Mouse (Mus musculus) ES-Bruce4 (cell line): ENCODE data around the gene Cabin1. TPM values are rescaled to one million over a fixed set of nuclear protein-coding genes. Genes with fewer than 3 reads are reported as not detected.
A peak's percentile ranks its signal among the peaks of the same experiment; 100 is the strongest.

ENCODE experiments used
- H3K27ac ChIP-seq: 2 replicates; pipeline ENCODE4 v1.5.1; 2012; ENCODE audit warnings: low read length, inconsistent platforms; ENCODE audit not compliant: insufficient read depth
- H3K27me3 ChIP-seq: 2 replicates; pipeline ENCODE4 v1.6.1; 2012; ENCODE audit warnings: mild to moderate bottlenecking, low read length, inconsistent platforms; ENCODE audit not compliant: control insufficient read depth, poor library complexity, insufficient read depth, severe bottlenecking
- H3K36me3 ChIP-seq: 2 replicates; pipeline ENCODE4 v1.6.1; 2012; ENCODE audit warnings: inconsistent platforms, mild to moderate bottlenecking, low read length, moderate library complexity; ENCODE audit not compliant: control insufficient read depth, poor library complexity, insufficient read depth, severe bottlenecking
- H3K4me1 ChIP-seq: one replicate; pipeline ENCODE4 v1.8.1; 2011; ENCODE audit warnings: low read length; ENCODE audit not compliant: control insufficient read depth, insufficient read depth
- H3K4me3 ChIP-seq: 2 replicates; pipeline ENCODE4 v1.5.1; 2011; ENCODE audit warnings: low read depth, mild to moderate bottlenecking, low read length
- H3K9ac ChIP-seq: 2 replicates; pipeline ENCODE4 v1.6.1; 2012; ENCODE audit warnings: low read depth, mild to moderate bottlenecking, inconsistent platforms; ENCODE audit not compliant: poor library complexity, severe bottlenecking
- H3K9me3 ChIP-seq: replicated peaks from 2 replicates; pipeline ENCODE4 v1.6.1; 2012; ENCODE audit warnings: mild to moderate bottlenecking, low read length, inconsistent platforms; ENCODE audit not compliant: control insufficient read depth, poor library complexity, insufficient read depth, severe bottlenecking
- CTCF ChIP-seq: IDR thresholded peaks from one replicate; pipeline ENCODE4 v1.8.1; 2011; ENCODE audit warnings: low read depth, low read length
- EP300 ChIP-seq: IDR thresholded peaks from 2 replicates; pipeline ENCODE4 v1.6.1; 2011; ENCODE audit warnings: low read depth, low read length; ENCODE audit not compliant: insufficient read depth
- POLR2A ChIP-seq: IDR thresholded peaks from one replicate; pipeline ENCODE4 v1.8.1; 2011; ENCODE audit warnings: low read length; ENCODE audit not compliant: insufficient read depth
- polyA plus RNA-seq: library from polyadenylated mRNA; stranded (reverse); fragments of >200 nt; gene quantifications from 2 replicates; pipeline ENCODE4 v1.2.4, GENCODE M21; 2011; ENCODE audit warnings: low read depth; ENCODE audit not compliant: missing spikeins, insufficient read depth, insufficient read length

Gene Cabin1
- polyA plus RNA-seq, 1 experiment = 41.5 TPM

DNA sequence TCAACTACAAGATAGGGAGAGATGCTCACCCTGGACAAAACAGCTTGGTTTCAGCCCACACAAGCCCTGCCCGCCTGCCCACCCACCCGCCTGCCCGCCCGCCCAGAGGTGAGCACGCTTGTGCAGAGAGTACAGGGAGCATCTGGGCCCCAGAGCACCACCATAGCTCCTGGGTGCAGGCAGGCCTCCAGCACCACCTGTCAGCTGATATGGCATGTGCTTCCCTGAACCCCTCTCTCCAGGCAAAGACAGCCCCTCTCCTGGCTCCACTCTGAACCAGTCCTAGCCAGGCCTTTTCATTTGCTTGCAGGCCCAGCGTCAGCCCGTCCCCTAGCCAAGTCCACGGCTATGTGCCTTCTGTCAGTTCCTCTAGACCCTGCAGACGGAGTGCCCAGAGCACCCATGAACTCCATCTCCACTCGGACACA is 83.6 kb downstream of the Cabin1 start:
- H3K36me3 ChIP-seq = peaks cover 5% of the 10 kb centered on the region; the same call in 1 of the 2 replicates

DNA sequence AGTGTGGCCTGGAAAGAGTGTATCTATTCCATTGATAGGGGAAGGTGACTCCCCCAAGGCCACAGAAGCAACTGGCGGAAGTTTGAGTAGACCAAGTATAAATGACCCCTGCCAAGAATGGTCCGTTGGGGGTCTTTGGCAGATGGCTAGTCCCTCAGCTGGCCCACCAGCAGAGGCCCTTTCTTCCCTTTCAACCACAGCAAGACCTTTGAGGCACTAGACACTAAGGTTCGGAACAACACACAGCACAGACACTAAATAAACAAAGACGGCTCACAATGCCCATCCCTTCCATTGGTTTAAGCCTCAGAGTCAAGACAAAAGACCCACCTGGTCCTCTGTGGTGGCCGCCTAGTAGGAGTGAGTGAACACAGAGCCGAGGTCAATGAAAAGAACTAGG is 84.9 kb downstream of the Cabin1 start:
- H3K27me3 ChIP-seq = no peaks in the 10 kb centered on the region
- H3K4me3 ChIP-seq = no peak overlapping the region
- no peaks in the 10 kb centered on the region for H3K9me3 ChIP-seq
- peak overlapping the region; percentile 20; the same call in 1 of the 2 replicates for H3K27ac ChIP-seq
- TF ChIP-seq CTCF (no peak), POLR2A (no peak), EP300 (peak; percentile 68)
- no peak overlapping the region for H3K9ac ChIP-seq
- H3K4me1 ChIP-seq = peaks cover 2% of the 10 kb centered on the region
- peaks cover 4% of the 10 kb centered on the region; the same call in 1 of the 2 replicates for H3K36me3 ChIP-seq

More for the DNA sequence above, 83.6 kb downstream of the Cabin1 start:
- no peak for TF ChIP-seq POLR2A
- no peak for TF ChIP-seq EP300
- no peak for TF ChIP-seq CTCF
- H3K27ac ChIP-seq = no peak overlapping the region
- no peak overlapping the region for H3K4me3 ChIP-seq
- no peaks in the 10 kb centered on the region for H3K27me3 ChIP-seq
- no peaks in the 10 kb centered on the region for H3K9me3 ChIP-seq
- no peak overlapping the region for H3K9ac ChIP-seq
- H3K4me1 ChIP-seq = peaks cover 2% of the 10 kb centered on the region

DNA sequence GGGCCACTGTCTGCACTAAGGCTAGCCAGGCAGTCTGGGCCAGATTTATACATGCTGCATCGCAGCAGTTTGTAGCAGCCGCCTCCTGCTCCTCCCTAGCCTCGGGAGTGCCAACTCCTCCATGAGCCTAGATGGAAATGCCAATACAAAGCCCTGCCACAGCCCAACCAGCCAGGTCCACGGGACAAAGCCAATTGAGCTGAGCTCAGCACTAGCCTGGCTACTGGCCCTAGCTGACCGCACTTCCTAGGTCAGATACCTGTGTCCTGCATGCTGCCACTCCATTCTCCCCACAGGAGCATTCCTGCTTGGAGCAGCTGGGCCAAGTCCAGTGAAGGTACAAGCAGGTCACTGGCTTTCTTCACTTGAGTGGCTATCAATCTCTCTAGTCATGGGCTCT is 86.2 kb downstream of the Cabin1 start:
- H3K4me1 ChIP-seq = peaks cover 2% of the 10 kb centered on the region
- no peaks in the 10 kb centered on the region for H3K27me3 ChIP-seq
- H3K9me3 ChIP-seq = no peaks in the 10 kb centered on the region
- TF ChIP-seq EP300 (no peak), POLR2A (no peak), CTCF (no peak)
- no peak overlapping the region for H3K27ac ChIP-seq
- no peak overlapping the region for H3K9ac ChIP-seq
- H3K4me3 ChIP-seq = no peak overlapping the region
- no peaks in the 10 kb centered on the region for H3K36me3 ChIP-seq

DNA sequence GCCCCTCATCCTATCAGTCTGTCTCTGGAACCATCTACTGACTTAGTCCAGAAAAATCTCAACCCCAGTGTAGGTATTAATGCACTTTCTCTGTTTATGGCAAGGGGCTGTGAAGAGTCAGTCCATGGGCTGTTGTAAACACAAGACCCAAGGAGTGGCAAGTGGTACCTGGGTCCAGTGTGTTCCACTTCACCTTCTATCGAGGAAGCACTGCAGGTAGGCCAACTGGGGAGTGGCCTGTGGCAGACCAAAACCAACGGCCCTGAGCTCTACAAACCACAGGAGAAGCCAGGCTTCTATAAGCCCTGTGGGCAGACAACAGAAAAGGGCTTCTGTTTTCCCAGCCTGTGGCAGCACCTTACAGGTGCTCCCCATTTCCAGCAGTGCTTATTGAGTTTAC is 86.6 kb downstream of the Cabin1 start:
- no peaks in the 10 kb centered on the region for H3K36me3 ChIP-seq

DNA sequence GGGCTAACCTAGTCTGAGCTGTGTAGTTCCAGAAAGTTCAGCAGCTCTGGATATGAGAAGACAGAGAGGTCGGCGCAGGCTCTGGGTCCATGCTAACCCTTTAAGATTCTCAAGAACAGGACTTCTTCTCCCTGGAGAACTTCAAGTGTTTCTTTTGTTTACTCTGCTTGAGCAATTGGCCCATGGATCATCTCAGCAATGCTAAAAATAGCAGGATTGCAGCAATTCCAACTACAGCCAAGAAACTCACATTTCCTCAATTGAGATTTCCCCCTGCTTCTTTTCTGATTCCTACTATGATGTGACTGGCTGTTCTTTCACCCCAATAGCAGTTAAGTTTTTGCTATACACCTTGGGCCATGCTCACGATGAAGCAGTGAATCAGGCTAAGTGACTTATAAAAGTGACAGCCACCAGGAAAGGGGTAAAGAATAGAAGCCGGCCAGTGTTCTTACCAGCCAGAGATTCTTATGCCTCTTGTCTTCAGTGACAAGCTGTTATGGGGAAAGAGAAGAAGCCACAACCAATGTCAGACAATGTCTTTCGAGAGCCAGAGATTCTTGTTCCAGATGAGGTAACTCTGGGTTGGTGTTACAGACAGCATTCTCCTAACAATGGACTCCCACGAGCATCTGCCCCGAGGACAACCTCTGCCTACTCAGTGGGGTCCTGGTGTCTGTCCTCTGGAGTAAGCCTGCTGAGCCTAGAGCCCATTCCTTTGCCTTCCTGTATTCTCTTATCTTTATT is 87.1 kb downstream of the Cabin1 start:
- no peaks in the 10 kb centered on the region for H3K9me3 ChIP-seq
- H3K36me3 ChIP-seq = no peaks in the 10 kb centered on the region
- no peak overlapping the region for H3K9ac ChIP-seq
- H3K4me3 ChIP-seq = no peak overlapping the region
- H3K4me1 ChIP-seq = peaks cover 2% of the 10 kb centered on the region
- H3K27ac ChIP-seq = no peak overlapping the region
- no peaks in the 10 kb centered on the region for H3K27me3 ChIP-seq
- TF ChIP-seq POLR2A = no peak
- no peak for TF ChIP-seq CTCF
- TF ChIP-seq EP300 = no peak

More for the DNA sequence above, 86.6 kb downstream of the Cabin1 start:
- Histone ChIP-seq H3K9me3 (no peaks in the 10 kb centered on the region), H3K4me3 (no peak overlapping the region), H3K9ac (no peak overlapping the region), H3K4me1 (peaks cover 2% of the 10 kb centered on the region), H3K27me3 (no peaks in the 10 kb centered on the region), H3K27ac (no peak overlapping the region)
- TF ChIP-seq POLR2A (no peak), EP300 (no peak), CTCF (no peak)

DNA sequence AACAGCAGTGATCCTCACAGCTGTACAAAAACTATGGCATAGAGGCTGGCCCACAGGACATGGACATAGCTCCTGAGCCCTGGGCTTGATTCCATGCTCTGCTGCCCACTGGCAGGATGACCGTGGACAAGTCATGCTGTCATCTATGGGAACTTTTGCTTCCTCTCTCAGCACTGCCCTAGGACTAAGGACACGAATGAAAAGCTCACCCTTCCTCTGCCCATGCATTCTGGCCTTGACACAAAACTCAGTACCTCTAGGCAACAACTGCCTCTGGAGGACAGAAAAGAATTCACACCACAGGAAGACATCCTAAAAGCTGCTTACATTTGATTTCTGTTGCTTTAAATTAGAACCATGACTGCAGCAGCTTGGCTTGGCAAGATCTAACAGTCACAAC is 87.9 kb downstream of the Cabin1 start:
- Histone ChIP-seq H3K4me3 (no peak overlapping the region), H3K9me3 (no peaks in the 10 kb centered on the region), H3K4me1 (peaks cover 2% of the 10 kb centered on the region), H3K27me3 (no peaks in the 10 kb centered on the region), H3K36me3 (no peaks in the 10 kb centered on the region), H3K9ac (no peak overlapping the region), H3K27ac (no peak overlapping the region)
- no peak for TF ChIP-seq POLR2A
- TF ChIP-seq EP300 = no peak
- no peak for TF ChIP-seq CTCF
